Mouse (Mus musculus): ENCODE results near the gene Adora2b.
"Not testable (repeated sequence)": the region's sequence is repeated elsewhere in the genome, so short reads cannot be mapped to it uniquely, and the experiment has no call there.

Adora2b gene

GRCm38 (mm10) chr11:62264018-62264417, 15.2 kb downstream of the Adora2b start:
- no peak for DNase-seq (ENCODE audit: low spot score in 2 of 2)

- no peak for DNase-seq (ENCODE audit: low spot score in 2 of 2)
These were observed 16.9 kb downstream of the Adora2b start for GRCm38 (mm10) chr11:62265642-62266041.

GRCm38 (mm10) chr11:62266466-62267214, 17.9 kb downstream of the Adora2b start:
- DNase-seq (ENCODE audit: low spot score in 2 of 2): no peak

GRCm38 (mm10) chr11:62268381-62268780, 19.6 kb downstream of the Adora2b start:
- DNase-seq (ENCODE audit: low spot score in 2 of 2): no peak

- no peak for DNase-seq (ENCODE audit: low spot score in 2 of 2)
These were observed 20.3 kb downstream of the Adora2b start for GRCm38 (mm10) chr11:62269097-62269496.

GRCm38 (mm10) chr11:62270851-62271250, 22.1 kb downstream of the Adora2b start:
- no peak for DNase-seq (ENCODE audit: low spot score in 2 of 2)

GRCm38 (mm10) chr11:62277086-62277485, 28.3 kb downstream of the Adora2b start:
- DNase-seq (ENCODE audit: low spot score in 2 of 2): no peak

- DNase-seq (ENCODE audit: low spot score in 2 of 2): peak; percentile 15 to 51
These were observed 29.2 kb downstream of the Adora2b start for GRCm38 (mm10) chr11:62278027-62278426.

- DNase-seq (ENCODE audit: low spot score in 2 of 2): peak; percentile 91 to 93
These were observed 32.2 kb downstream of the Adora2b start, which contains the start of the genes Zswim7 and Ttc19 for GRCm38 (mm10) chr11:62280675-62281600. TSS of gene Zswim7 (minus strand) at chr11:62281375. TSS of gene Ttc19 (plus strand) at chr11:62281473.

- no peak for DNase-seq (ENCODE audit: low spot score in 2 of 2)
These were observed 32.8 kb downstream of the Adora2b start for GRCm38 (mm10) chr11:62281601-62281997.

GRCm38 (mm10) chr11:62284020-62284419, 35.2 kb downstream of the Adora2b start:
- not testable (repeated sequence) for DNase-seq (ENCODE audit: low spot score in 2 of 2)

- DNase-seq (ENCODE audit: low spot score in 2 of 2): no peak
These were observed 36.2 kb downstream of the Adora2b start for GRCm38 (mm10) chr11:62285020-62285419.

GRCm38 (mm10) chr11:62287700-62288099, 38.9 kb downstream of the Adora2b start:
- DNase-seq (ENCODE audit: low spot score in 2 of 2): no peak

- DNase-seq (ENCODE audit: low spot score in 2 of 2): no peak
These were observed 45.3 kb downstream of the Adora2b start for GRCm38 (mm10) chr11:62294121-62294520.

GRCm38 (mm10) chr11:62298883-62299282, 50.1 kb downstream of the Adora2b start:
- DNase-seq (ENCODE audit: low spot score in 2 of 2): no peak

GRCm38 (mm10) chr11:62305866-62306265, 57.1 kb downstream of the Adora2b start:
- peak; percentile 25 to 48 for DNase-seq (ENCODE audit: low spot score in 2 of 2)

GRCm38 (mm10) chr11:62309296-62309695, 60.5 kb downstream of the Adora2b start:
- no peak for DNase-seq (ENCODE audit: low spot score in 2 of 2)

GRCm38 (mm10) chr11:62314984-62315383, 66.2 kb downstream of the Adora2b start:
- no peak for DNase-seq (ENCODE audit: low spot score in 2 of 2)

All from frontal cortex, postnatal 36 days (tissue).